Mouse (Mus musculus) liver, embryonic 11.5 days (tissue): ENCODE measurements around the gene Arhgef18. TPM values are rescaled to one million over a fixed set of nuclear protein-coding genes. Genes with fewer than 3 reads are reported as not detected.
A peak's percentile ranks its signal among the peaks of the same experiment; 100 is the strongest.

Experiments
- ATAC-seq: fragments of 200-750 bp; cut with Nextera tagmentation; replicated peaks from 2 replicates; pipeline ENCODE4 v1.8.0; 2017; ENCODE audit warnings: moderate number of reproducible peaks, mild to moderate bottlenecking, moderate TSS enrichment, moderate library complexity; ENCODE audit not compliant: low FRiP score
- DNase-seq: peaks from one replicate; pipeline ENCODE4 v3.0.0-alpha.2; 2017; ENCODE audit warnings: low spot score
- H3K27ac ChIP-seq: fragments of 300-500 bp; sonication (generic); 2 replicates; pipeline ENCODE4 v1.5.1; 2014; ENCODE audit warnings: mild to moderate bottlenecking, low read depth, low read length, control low read depth
- H3K27me3 ChIP-seq: fragments of 300-500 bp; sonication (generic); replicated peaks from 2 replicates; pipeline ENCODE4 v1.6.1; 2014; ENCODE audit warnings: low read length, mixed read lengths; ENCODE audit not compliant: control insufficient read depth, insufficient read depth
- H3K36me3 ChIP-seq: fragments of 300-500 bp; sonication (generic); 2 replicates; pipeline ENCODE4 v1.6.1; 2014; ENCODE audit warnings: mild to moderate bottlenecking, low read length, moderate library complexity, mixed read lengths; ENCODE audit not compliant: control insufficient read depth, insufficient read depth
- H3K4me1 ChIP-seq: fragments of 300-500 bp; sonication (generic); replicated peaks from 2 replicates; pipeline ENCODE4 v1.6.1; 2014; ENCODE audit warnings: low read length, mixed read lengths; ENCODE audit not compliant: control insufficient read depth, insufficient read depth
- H3K4me2 ChIP-seq: fragments of 300-500 bp; sonication (generic); 2 replicates; pipeline ENCODE4 v1.6.1; 2014; ENCODE audit warnings: mild to moderate bottlenecking, control low read depth, moderate library complexity
- H3K4me3 ChIP-seq: fragments of 300-500 bp; sonication (generic); 2 replicates; pipeline ENCODE4 v1.5.1; 2014; ENCODE audit warnings: low read depth, low read length, control low read depth
- H3K9ac ChIP-seq: fragments of 300-500 bp; sonication (generic); 2 replicates; pipeline ENCODE4 v1.6.1; 2014; ENCODE audit warnings: low read depth, low read length, control low read depth
- H3K9me3 ChIP-seq: fragments of 300-500 bp; sonication (generic); 2 replicates; pipeline ENCODE4 v1.6.1; 2016; ENCODE audit warnings: low read length, inconsistent platforms, mixed read lengths; ENCODE audit not compliant: control insufficient read depth
- WGBS: fragments of 180-500 bp; shearing (Covaris S2); extraction: QIAGEN DNeasy Blood & Tissue Kit; methylation state at CpG from one replicate; pipeline ENCODE4 v1.1.7; 2014; 5-methylcytosine and 5-hydroxymethylcytosine counted together
- polyA plus RNA-seq: library from polyadenylated mRNA; unstranded; fragments of >200 nt; fragmentation: Nextera tagmentation; extraction: Ambion mirVana; gene quantifications from 2 replicates; pipeline ENCODE4 v1.2.1, GENCODE M21; 2014

The Arhgef18 gene
- polyA plus RNA-seq, 1 experiment from 2014 or later: 5.2 TPM

DNA sequence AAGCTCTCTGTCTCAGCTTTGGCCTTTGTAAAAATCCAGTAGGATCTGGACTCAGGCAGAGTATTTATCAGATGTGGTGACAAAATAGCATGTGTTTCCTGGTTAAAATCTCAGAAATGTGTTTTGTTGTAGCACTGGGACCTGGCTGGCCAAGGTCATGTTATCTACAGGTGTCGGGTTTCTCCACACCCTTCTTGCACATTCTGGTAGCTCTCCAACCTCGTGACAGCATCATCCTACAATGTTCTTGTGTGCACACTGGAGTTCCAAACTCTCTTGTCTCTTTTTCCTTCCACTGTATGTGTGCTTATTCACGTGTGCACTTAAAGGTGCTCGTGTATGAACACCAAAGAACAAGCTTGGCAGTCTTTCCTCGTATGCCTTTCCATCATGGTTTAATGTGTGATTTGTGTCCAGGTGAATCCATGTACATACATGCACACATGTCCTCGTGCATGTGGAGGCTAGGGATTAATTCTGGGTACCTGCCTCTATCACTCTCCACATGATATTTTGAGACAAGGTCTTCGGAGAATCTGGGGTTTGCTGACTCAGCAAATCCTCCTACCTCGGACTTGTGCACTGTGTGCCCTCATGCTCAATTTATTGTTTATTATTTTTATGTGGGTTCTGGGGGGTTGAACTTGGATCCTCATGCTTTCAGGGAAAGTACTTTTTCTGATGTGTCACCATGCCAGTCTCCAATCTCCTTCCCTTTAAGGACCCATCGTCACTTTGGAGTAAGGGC lies 4.0 kb upstream of the Arhgef18 start:
- H3K4me1 ChIP-seq: peaks cover 10% of the 10 kb centered on the region
- DNase-seq (no peak), ATAC-seq (no peak)
- no peak overlapping the region for H3K27ac ChIP-seq
- no peak overlapping the region for H3K9ac ChIP-seq
- H3K27me3 ChIP-seq: no peaks in the 10 kb centered on the region
- WGBS: 68% methylated on average over 9 of the region's 9 CpGs
- H3K9me3 ChIP-seq: no peaks in the 10 kb centered on the region
- no peaks in the 10 kb centered on the region for H3K36me3 ChIP-seq
- no peak overlapping the region for H3K4me2 ChIP-seq
- no peak overlapping the region for H3K4me3 ChIP-seq

- no peak overlapping the region for H3K4me2 ChIP-seq
- no peaks in the 10 kb centered on the region for H3K27me3 ChIP-seq
- H3K4me1 ChIP-seq: peaks cover 15% of the 10 kb centered on the region
- H3K9me3 ChIP-seq: no peaks in the 10 kb centered on the region
- no peak overlapping the region for H3K4me3 ChIP-seq
- 95% methylated on average over 1 of the region's 1 CpGs for WGBS
- H3K9ac ChIP-seq: no peak overlapping the region
- H3K27ac ChIP-seq: no peak overlapping the region
- no peaks in the 10 kb centered on the region for H3K36me3 ChIP-seq
- no peak for DNase-seq
- ATAC-seq: no peak
These were observed 3.3 kb upstream of the Arhgef18 start for GRCm38 (mm10) chr8:3389506-3389905.

DNA sequence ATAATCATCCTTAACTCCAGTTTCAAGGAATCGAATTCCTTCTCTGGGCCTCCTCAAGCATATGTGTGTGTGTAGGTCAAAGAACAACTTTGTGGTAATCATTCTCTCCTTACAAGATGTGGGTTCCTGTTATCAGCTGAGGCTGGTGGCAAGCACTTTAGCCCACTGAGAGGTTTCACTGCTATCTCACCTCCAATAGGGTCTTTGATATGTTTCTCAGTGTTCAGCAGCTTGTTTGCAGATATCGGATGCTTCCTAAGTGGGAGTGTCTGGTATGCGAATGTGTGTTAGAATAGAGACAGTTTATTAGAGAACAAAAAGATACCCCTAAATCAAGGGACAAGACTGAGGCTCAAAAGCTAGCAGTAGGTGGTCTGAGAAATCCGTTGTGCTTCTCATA lies 513 bp upstream of the Arhgef18 start:
- Histone ChIP-seq H3K4me1 (peaks cover 21% of the 10 kb centered on the region), H3K4me3 (peak overlapping the region; percentile 62), H3K4me2 (peak overlapping the region; percentile 76), H3K27ac (peak overlapping the region; percentile 65; the same call in 1 of the 2 replicates), H3K36me3 (no peaks in the 10 kb centered on the region), H3K27me3 (no peaks in the 10 kb centered on the region), H3K9me3 (no peaks in the 10 kb centered on the region), H3K9ac (peak overlapping the region; percentile 54)
- peak; percentile 67 for ATAC-seq
- DNase-seq: no peak
- WGBS: 31% methylated on average over 4 of the region's 4 CpGs

DNA sequence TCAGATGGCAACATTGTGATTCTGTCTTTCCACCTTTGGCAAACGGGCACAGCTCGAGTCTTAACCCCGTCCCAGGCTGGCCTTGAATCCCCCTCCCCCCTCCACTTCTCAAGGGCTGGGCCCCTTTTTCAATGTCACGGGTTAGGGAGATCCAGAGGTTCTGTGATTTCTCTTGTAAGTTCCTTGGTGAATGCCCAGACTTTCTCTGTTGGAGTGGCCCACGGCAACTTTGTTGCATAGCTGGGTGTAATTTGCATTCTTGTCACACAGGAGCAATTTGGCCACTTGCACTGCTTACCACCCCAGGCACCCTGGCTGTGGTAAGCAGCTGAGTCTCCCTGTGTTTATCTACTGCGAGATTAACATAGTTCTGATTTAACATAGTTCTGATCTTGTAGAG lies 1.8 kb downstream of the Arhgef18 start:
- 49% methylated on average over 6 of the region's 6 CpGs for WGBS
- H3K9me3 ChIP-seq: no peaks in the 10 kb centered on the region
- H3K4me1 ChIP-seq: peaks cover 21% of the 10 kb centered on the region
- ATAC-seq: no peak
- no peak overlapping the region for H3K27ac ChIP-seq
- no peak overlapping the region for H3K4me2 ChIP-seq
- H3K9ac ChIP-seq: no peak overlapping the region
- no peaks in the 10 kb centered on the region for H3K27me3 ChIP-seq
- H3K4me3 ChIP-seq: no peak overlapping the region
- H3K36me3 ChIP-seq: no peaks in the 10 kb centered on the region
- no peak for DNase-seq

DNA sequence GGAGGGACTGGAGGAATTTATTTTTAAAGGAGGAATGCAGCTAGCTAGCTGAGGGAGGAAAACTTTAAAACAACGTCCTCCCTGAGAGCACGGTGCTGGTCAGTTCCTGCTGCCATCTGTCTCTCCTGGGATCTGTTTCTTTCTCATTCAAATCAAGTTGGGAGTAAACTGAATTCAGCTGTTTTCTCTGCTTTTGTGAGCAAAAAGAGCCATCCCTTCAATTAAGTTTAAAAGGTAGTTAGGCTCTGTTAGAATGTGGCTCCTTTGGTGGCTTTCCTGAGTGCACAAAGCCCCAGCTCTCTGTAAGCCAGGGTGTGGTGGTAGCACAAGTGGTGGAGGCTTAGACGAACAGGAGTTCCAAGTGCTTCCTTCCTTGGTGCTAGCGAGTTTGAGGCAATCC lies 2.4 kb downstream of the Arhgef18 start:
- Histone ChIP-seq H3K9ac (no peak overlapping the region), H3K4me1 (peaks cover 21% of the 10 kb centered on the region), H3K36me3 (no peaks in the 10 kb centered on the region; the same call in 1 of the 2 replicates), H3K9me3 (no peaks in the 10 kb centered on the region), H3K4me2 (no peak overlapping the region), H3K4me3 (no peak overlapping the region), H3K27me3 (no peaks in the 10 kb centered on the region), H3K27ac (no peak overlapping the region)
- ATAC-seq (no peak), DNase-seq (no peak)
- WGBS: 48% methylated on average over 4 of the region's 4 CpGs

DNA sequence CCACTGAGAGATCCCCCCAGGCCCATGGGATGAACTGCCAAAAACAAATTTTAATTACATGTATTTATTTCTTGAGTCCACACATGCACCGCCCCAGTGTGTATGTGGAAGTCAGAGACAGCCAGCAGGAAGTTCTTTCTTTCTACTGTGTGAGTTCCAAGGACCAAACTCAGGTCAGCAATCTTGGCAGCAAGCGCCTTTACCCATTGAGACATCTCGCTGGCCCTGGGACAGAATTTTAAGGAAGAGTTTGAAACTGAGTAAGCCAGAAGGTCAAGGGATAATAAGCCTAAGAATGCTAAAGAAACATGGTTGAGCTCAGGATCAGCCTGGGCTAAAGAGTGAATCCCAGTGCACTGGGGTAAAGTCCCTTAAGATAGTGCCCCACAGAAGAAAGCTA lies 4.8 kb downstream of the Arhgef18 start:
- Histone ChIP-seq H3K27me3 (no peaks in the 10 kb centered on the region), H3K9ac (no peak overlapping the region), H3K4me2 (no peak overlapping the region), H3K4me1 (peaks cover 14% of the 10 kb centered on the region), H3K4me3 (no peak overlapping the region), H3K27ac (no peak overlapping the region), H3K36me3 (no peaks in the 10 kb centered on the region; the same call in 1 of the 2 replicates), H3K9me3 (no peaks in the 10 kb centered on the region)
- 89% methylated on average over 3 of the region's 3 CpGs for WGBS
- ATAC-seq: no peak
- DNase-seq: no peak

GRCm38 (mm10) chr8:3400509-3400908 lies 7.7 kb downstream of the Arhgef18 start:
- H3K4me2 ChIP-seq: no peak overlapping the region
- H3K36me3 ChIP-seq: no peaks in the 10 kb centered on the region; the same call in 1 of the 2 replicates
- no peak overlapping the region for H3K4me3 ChIP-seq
- H3K4me1 ChIP-seq: no peaks in the 10 kb centered on the region
- no peak for ATAC-seq
- 53% methylated on average over 2 of the region's 2 CpGs for WGBS
- H3K9ac ChIP-seq: no peak overlapping the region
- no peak for DNase-seq
- no peak overlapping the region for H3K27ac ChIP-seq
- no peaks in the 10 kb centered on the region for H3K27me3 ChIP-seq
- H3K9me3 ChIP-seq: no peaks in the 10 kb centered on the region

GRCm38 (mm10) chr8:3407417-3407816 lies 14.6 kb downstream of the Arhgef18 start:
- Histone ChIP-seq H3K27ac (no peak overlapping the region), H3K4me3 (no peak overlapping the region), H3K9ac (no peak overlapping the region), H3K4me1 (peaks cover 31% of the 10 kb centered on the region), H3K9me3 (no peaks in the 10 kb centered on the region), H3K36me3 (no peaks in the 10 kb centered on the region), H3K27me3 (no peaks in the 10 kb centered on the region), H3K4me2 (0 out of 2 replicates have a peak overlapping the region, but pooled peaks have one; percentile 13)
- ATAC-seq: peak; percentile 62
- DNase-seq: no peak
- WGBS: 66% methylated on average over 3 of the region's 3 CpGs

GRCm38 (mm10) chr8:3411085-3411484 lies 18.3 kb downstream of the Arhgef18 start:
- DNase-seq (no peak), ATAC-seq (peak; percentile 52)
- H3K27ac ChIP-seq: peak overlapping the region; percentile 63
- 57% methylated on average over 2 of the region's 2 CpGs for whole genome bisulfite sequencing
- H3K4me2 ChIP-seq: peak overlapping the region; percentile 45
- peaks cover 54% of the 10 kb centered on the region for H3K4me1 ChIP-seq
- H3K9ac ChIP-seq: no peak overlapping the region
- no peaks in the 10 kb centered on the region for H3K27me3 ChIP-seq
- no peak overlapping the region for H3K4me3 ChIP-seq
- no peaks in the 10 kb centered on the region for H3K9me3 ChIP-seq
- H3K36me3 ChIP-seq: no peaks in the 10 kb centered on the region
